Mouse (Mus musculus): ENCODE measurements around the gene Cops2.

DNA sequence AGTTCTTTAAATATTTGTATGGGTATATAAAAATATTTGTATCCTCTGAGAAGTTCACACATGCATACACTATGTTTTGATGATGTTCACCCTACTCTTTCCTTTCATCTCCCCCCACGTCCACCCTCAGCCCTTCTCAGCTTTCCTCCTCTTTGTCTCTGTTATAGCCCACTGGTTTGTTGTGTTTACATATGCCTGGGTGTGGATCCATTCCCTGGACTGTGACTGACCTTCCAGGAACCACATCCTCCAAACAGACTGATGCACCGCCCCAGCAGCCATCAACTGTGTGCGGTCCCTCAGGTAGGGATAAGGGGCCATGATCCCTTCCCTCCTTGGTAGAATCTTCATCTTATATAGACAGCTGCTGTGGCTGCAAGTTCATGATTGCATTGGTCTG, 11.2 kb upstream of the Cops2 start:
- no peak for TF ChIP-seq POLR2A (IDR thresholded peaks at IDR 0.05; ENCODE audit: low read depth, low read length)
- no peak for TF ChIP-seq CTCF (IDR thresholded peaks at IDR 0.05; ENCODE audit: borderline replicate concordance, insufficient read depth, low read length)

Measured in embryonic fibroblast, embryonic 13.5 days (primary cell).